Mouse (Mus musculus): ENCODE measurements at regions not wholly inside any gene's neighbourhood (a gene's known extent, or its start where the extent isn't known, plus 50 kb on each side); places are given as distances from the start of the nearest gene placed in this dataset.

DNA sequence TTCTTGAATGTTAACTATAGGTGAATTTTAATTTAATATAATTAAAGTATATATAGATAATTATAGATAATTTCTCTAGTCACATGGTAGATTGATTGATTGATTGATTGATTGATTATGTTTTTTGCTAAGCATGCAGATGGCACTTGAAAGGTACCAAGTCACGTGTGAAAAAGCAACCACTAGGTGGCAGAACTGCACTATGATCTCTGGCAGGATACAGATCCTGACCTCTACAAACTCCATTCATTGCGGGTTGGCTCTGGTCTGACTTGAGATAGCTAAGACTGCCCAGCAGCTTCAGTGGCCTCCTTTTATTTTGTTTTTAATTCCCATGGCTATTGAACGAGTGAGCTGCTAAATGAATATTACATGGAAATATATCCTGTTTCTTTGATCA is 229.7 kb upstream of the Grm3 start:
- H3K4me3 ChIP-seq = no peak overlapping the region
- H3K27ac ChIP-seq = no peak overlapping the region
- peak; percentile 44 for TF ChIP-seq CTCF (IDR thresholded peaks at IDR 0.05)
- no peak for DNase-seq (ENCODE audit: extremely low spot score in 1 of 2, low spot score in 2 of 2)
- intact Hi-C loops (cut with DNase I) = loop anchor here (10.0 kb wide), 1 partner anchor 680 kb away; no protein-coding TSS in a partner anchor

DNA sequence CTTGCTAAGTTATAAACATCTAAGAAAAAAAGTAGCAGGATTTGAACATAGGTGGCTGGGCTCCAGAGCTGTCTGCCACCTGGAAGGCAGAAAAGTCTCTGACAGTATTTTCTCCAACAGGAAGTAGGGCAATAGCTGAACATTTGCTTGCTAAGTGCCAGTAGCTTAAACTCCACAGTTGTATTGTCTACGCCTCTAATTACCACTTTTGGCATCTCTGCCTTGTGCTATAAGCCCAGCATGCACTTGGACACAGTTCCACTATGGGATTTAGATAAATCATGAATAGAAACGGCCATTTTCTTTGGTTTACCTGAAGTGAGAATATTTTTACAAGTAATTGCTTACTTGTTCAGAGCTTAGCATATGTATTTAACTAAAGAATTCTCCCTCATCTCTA is 213.8 kb upstream of the Grm3 start:
- intact Hi-C loops (cut with DNase I) = no loop called here
- no peak for DNase-seq (ENCODE audit: extremely low spot score in 1 of 2, low spot score in 2 of 2)
- H3K27ac ChIP-seq = no peak overlapping the region
- no peak for TF ChIP-seq CTCF (IDR thresholded peaks at IDR 0.05)
- H3K4me3 ChIP-seq = no peak overlapping the region

- no peak for DNase-seq (ENCODE audit: extremely low spot score in 1 of 2, low spot score in 2 of 2)
- Histone ChIP-seq H3K4me3 (no peak overlapping the region), H3K27ac (no peak overlapping the region)
- no peak for TF ChIP-seq CTCF (IDR thresholded peaks at IDR 0.05)
- intact Hi-C loops (cut with DNase I) = loop anchor here (5.0 kb wide), 1 partner anchor 649 kb away; no protein-coding TSS in a partner anchor
These were observed 188.0 kb upstream of the Grm3 start for GRCm38 (mm10) chr5:9912936-9913335.

DNA sequence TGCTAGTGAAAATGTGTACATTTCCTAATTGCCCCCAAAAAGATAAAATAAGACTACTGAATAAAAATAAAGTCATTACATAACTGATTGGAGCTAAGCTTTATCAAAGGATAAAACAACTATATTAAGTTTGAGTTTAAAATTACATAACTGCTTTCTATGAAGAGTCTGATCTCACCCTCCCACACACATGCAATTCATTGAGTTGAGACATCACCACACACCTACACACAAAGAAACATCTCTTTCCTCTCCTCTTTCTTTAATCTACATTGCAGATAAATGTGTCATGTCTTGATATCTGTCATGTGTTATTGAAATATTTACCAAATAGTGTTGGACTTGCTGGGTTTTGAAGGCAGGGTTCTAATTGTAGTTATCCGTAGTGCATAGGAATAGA is 186.8 kb upstream of the Grm3 start:
- intact Hi-C loops (cut with DNase I) = loop anchor here (5.0 kb wide), 1 partner anchor 651 kb away; no protein-coding TSS in a partner anchor
- H3K27ac ChIP-seq = peak overlapping the region; percentile 71
- no peak for DNase-seq (ENCODE audit: extremely low spot score in 1 of 2, low spot score in 2 of 2)
- no peak overlapping the region for H3K4me3 ChIP-seq
- TF ChIP-seq CTCF (IDR thresholded peaks at IDR 0.05) = no peak

- TF ChIP-seq CTCF (IDR thresholded peaks at IDR 0.05) = no peak
- H3K27ac ChIP-seq = peak overlapping the region; percentile 71
- no peak overlapping the region for H3K4me3 ChIP-seq
- intact Hi-C loops (cut with DNase I) = loop anchor here (5.0 kb wide), 1 partner anchor 651 kb away; no protein-coding TSS in a partner anchor
- no peak for DNase-seq (ENCODE audit: extremely low spot score in 1 of 2, low spot score in 2 of 2)
These were observed 186.1 kb upstream of the Grm3 start for GRCm38 (mm10) chr5:9911089-9911473.

DNA sequence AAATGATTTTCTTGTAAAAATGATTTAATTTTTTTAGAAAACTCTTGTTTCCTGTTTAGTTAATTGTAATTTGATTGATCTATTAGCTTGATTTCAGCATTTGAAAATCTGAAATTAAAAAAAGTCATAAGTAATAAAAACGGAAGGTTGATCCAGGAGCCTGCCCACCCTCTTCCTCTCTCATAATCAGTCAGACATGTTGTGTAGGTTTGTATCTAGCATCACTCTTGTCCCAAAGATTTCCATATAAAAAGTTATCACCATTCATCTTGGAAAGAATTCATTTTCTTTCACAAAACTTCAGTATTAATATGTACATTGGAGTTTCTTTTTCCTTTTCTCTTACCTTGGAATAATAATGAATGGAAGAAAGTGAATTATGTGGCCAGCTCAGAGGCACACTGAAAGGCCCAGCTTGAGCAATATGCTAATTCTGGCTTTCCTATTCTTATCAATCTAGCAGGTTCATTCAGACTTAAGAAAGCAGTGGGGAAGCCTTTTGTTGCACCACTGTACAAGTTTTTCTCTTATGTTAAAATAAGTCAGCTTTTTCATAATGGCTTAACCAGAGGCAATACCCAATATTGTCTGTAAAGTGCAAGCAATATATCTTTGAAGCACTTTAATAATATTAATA is 185.6 kb upstream of the Grm3 start:
- TF ChIP-seq CTCF (IDR thresholded peaks at IDR 0.05) = no peak
- no peak for DNase-seq (ENCODE audit: extremely low spot score in 1 of 2, low spot score in 2 of 2)
- H3K4me3 ChIP-seq = no peak overlapping the region
- intact Hi-C loops (cut with DNase I) = loop anchor here (5.0 kb wide), 1 partner anchor 652 kb away; no protein-coding TSS in a partner anchor
- no peak overlapping the region for H3K27ac ChIP-seq

- no peak for DNase-seq (ENCODE audit: extremely low spot score in 1 of 2, low spot score in 2 of 2)
- intact Hi-C loops (cut with DNase I) = no loop called here
- no peak for TF ChIP-seq CTCF (IDR thresholded peaks at IDR 0.05)
- no peak overlapping the region for H3K4me3 ChIP-seq
- no peak overlapping the region for H3K27ac ChIP-seq
These were observed 170.3 kb upstream of the Grm3 start for GRCm38 (mm10) chr5:9895297-9895696.

DNA sequence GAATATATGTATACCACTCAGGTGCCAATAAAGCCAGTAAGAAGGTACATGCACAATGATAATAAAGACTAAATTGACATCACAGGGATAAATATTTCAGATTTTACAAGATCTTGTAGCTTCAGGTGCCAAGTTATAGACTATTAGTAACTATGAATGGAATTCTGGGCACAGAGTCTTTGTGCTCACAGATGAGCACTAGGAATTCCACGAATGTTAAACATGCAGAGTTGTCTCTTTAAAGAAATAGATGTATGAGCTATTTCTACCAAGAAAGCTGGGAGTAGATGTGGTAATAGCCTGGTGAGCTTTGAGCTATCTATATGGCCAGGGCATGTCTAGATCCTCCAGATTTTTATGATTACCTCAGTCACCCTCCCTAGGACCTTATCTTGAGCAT is 153.1 kb upstream of the Grm3 start:
- intact Hi-C loops (cut with DNase I) = no loop called here
- no peak for DNase-seq (ENCODE audit: extremely low spot score in 1 of 2, low spot score in 2 of 2)
- no peak overlapping the region for H3K4me3 ChIP-seq

GRCm38 (mm10) chr5:9869091-9869490 is 144.1 kb upstream of the Grm3 start:
- intact Hi-C loops (cut with DNase I) = no loop called here
- Histone ChIP-seq H3K27ac (no peak overlapping the region), H3K4me3 (no peak overlapping the region)
- DNase-seq (ENCODE audit: extremely low spot score in 1 of 2, low spot score in 2 of 2) = no peak
- no peak for TF ChIP-seq CTCF (IDR thresholded peaks at IDR 0.05)

More for the DNA sequence above, 153.1 kb upstream of the Grm3 start:
- TF ChIP-seq CTCF (IDR thresholded peaks at IDR 0.05) = no peak
- no peak overlapping the region for H3K27ac ChIP-seq

GRCm38 (mm10) chr5:9829750-9830149 is 104.8 kb upstream of the Grm3 start:
- no peak for DNase-seq (ENCODE audit: extremely low spot score in 1 of 2, low spot score in 2 of 2)

GRCm38 (mm10) chr5:9801707-9802106 is 76.7 kb upstream of the Grm3 start:
- intact Hi-C loops (cut with DNase I) = no loop called here
- no peak overlapping the region for H3K4me3 ChIP-seq
- no peak overlapping the region for H3K27ac ChIP-seq
- no peak for TF ChIP-seq CTCF (IDR thresholded peaks at IDR 0.05)
- DNase-seq (ENCODE audit: extremely low spot score in 1 of 2, low spot score in 2 of 2) = no peak

More at GRCm38 (mm10) chr5:9829750-9830149, 104.8 kb upstream of the Grm3 start:
- no peak overlapping the region for H3K4me3 ChIP-seq
- H3K27ac ChIP-seq = no peak overlapping the region
- TF ChIP-seq CTCF (IDR thresholded peaks at IDR 0.05) = no peak
- intact Hi-C loops (cut with DNase I) = no loop called here

- intact Hi-C loops (cut with DNase I) = no loop called here
- Histone ChIP-seq H3K27ac (no peak overlapping the region), H3K4me3 (no peak overlapping the region)
- no peak for DNase-seq (ENCODE audit: extremely low spot score in 1 of 2, low spot score in 2 of 2)
- TF ChIP-seq CTCF (IDR thresholded peaks at IDR 0.05) = no peak
These were observed 56.1 kb upstream of the Grm3 start for GRCm38 (mm10) chr5:9781107-9781506.
